Mouse (Mus musculus) G1E (cell line): ENCODE data around the gene Rpl7l1. TPM values are rescaled to one million over a fixed set of nuclear protein-coding genes. Genes with fewer than 3 reads are reported as not detected.

ENCODE experiments used
- ATAC-seq: 2 replicates; pipeline ENCODE4 v1.8.0; 2016; ENCODE audit warnings: mild to moderate bottlenecking; ENCODE audit not compliant: insufficient number of reproducible peaks, poor library complexity, low FRiP score, severe bottlenecking; ENCODE audit errors: extremely low read depth
- DNase-seq: peaks from one replicate; pipeline ENCODE4 v3.0.0; 2012; ENCODE audit warnings: low spot score
- H3K27me3 ChIP-seq: 2 replicates; pipeline ENCODE4 v1.6.1; 2012; ENCODE audit warnings: mild to moderate bottlenecking, low read length, inconsistent platforms; ENCODE audit not compliant: insufficient read depth
- H3K36me3 ChIP-seq: replicated peaks from 2 replicates; pipeline ENCODE3; 2012; ENCODE audit warnings: mild to moderate bottlenecking, inconsistent platforms
- H3K4me1 ChIP-seq: 2 replicates; pipeline ENCODE4 v1.6.1; 2012; ENCODE audit warnings: low read depth, low read length, inconsistent platforms, mixed read lengths; ENCODE audit not compliant: insufficient read depth
- H3K4me3 ChIP-seq: 2 replicates; pipeline ENCODE4 v1.5.1; 2012; ENCODE audit warnings: low read depth, mild to moderate bottlenecking, inconsistent platforms, low read length, moderate library complexity, mixed read lengths
- H3K9me3 ChIP-seq: replicated peaks from 2 replicates; pipeline ENCODE4 v1.6.1; 2012; ENCODE audit warnings: inconsistent platforms
- CTCF ChIP-seq: IDR thresholded peaks from 2 replicates; pipeline ENCODE4 v1.5.1; 2012; ENCODE audit warnings: low read depth, low read length, inconsistent platforms, mixed read lengths
- GATA1 ChIP-seq: IDR thresholded peaks from 2 replicates; pipeline ENCODE4 v1.6.1; 2012; ENCODE audit warnings: borderline replicate concordance, low read length, inconsistent platforms, mixed read lengths
- GATA2 ChIP-seq: IDR thresholded peaks from 2 replicates; pipeline ENCODE4 v1.6.1; 2012; ENCODE audit warnings: low read depth, low read length, inconsistent platforms, borderline replicate concordance
- POLR2AphosphoS5 ChIP-seq: IDR thresholded peaks from 2 replicates; pipeline ENCODE4 v1.6.1; 2012; ENCODE audit warnings: low read depth, low read length, inconsistent platforms; ENCODE audit not compliant: insufficient replicate concordance
- TAL1 ChIP-seq: conservative IDR thresholded peaks from 2 replicates; pipeline ENCODE4 v1.6.1; 2012; ENCODE audit warnings: low read depth, low read length, inconsistent platforms, mixed read lengths
- polyA plus RNA-seq: library from polyadenylated mRNA; stranded (reverse); fragments of >175 nt; gene quantifications from 2 replicates; pipeline ENCODE4 v1.2.3, GENCODE M21; 2012
- total RNA-seq, 2 experiments: library from RNA; stranded (forward) in 1 of 2; stranded (reverse) in 1 of 2; fragments of 200-1000 nt in 1 of 2; fragments of >200 nt in 1 of 2; fragmentation: Nextera tagmentation in 1 of 2; gene quantifications; 2 replicates each; pipeline ENCODE4 v1.2.3; 2014 to 2017

Gene Rpl7l1
- 154 and 166 TPM in 2 replicates for total RNA-seq (2014; fragmentation: Nextera tagmentation)
- total RNA-seq (2017) = 159 and 181 TPM in 2 replicates
- polyA plus RNA-seq = 7.0 and 11.3 TPM in 2 replicates

DNA sequence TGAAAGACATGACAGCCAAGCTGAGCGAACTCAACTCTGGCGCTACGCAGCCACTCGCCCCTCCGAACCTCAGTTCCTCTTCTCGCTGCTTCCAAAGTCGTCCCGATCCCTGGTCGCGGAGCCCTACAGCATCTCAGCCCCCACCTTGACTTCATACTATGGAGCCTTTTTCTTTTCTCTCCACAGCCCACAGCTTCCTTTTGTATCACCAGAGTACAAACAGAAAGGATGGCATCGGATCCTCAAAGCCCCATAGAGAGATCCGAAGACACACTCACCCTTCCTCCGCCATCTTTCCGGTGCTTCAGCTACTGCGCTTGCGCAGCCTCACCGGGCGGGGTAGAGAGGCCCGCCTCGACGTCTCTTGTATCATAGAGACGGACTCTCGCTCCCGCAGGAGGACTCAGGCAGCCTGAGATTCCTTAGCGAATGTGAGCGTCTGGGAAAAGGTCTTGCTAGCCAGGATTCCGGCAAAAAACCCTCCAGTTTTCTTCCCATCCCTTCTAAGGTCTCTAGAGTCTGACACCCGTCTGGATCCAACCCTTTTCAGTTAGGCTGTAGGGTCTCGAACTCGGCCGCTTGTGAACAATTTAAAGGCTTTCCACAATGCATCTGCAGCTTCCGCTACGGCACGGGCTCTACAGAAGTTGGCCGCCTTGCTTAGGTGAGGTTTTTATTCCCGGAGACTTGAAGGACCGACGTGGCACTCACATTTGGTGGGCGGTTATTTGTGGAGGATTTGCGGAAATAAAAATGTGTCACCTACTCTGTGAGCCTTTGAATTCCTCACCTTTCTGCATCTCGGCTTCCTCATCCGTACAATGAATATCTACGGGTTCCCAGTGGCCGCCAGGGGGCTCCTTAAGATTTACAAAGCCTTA is at the start of gene Rpl7l1:
Gene Rpl7l1, minus strand, starts transcription at position 332 of the 881 bp plus-strand sequence.
- Histone ChIP-seq H3K9me3 (no peaks in the 10 kb centered on the region), H3K4me1 (peaks cover 43% of the 10 kb centered on the region), H3K27me3 (no peaks in the 10 kb centered on the region), H3K36me3 (peaks cover 32% of the 10 kb centered on the region), H3K4me3 (peak within 1 kb of the TSS; percentile 78)
- peak; percentile 83 for ATAC-seq
- no peak for TF ChIP-seq TAL1
- TF ChIP-seq POLR2AphosphoS5 = no peak
- peak; percentile 42 for TF ChIP-seq CTCF
- no peak for TF ChIP-seq GATA1
- DNase-seq = peak; percentile 67

DNA sequence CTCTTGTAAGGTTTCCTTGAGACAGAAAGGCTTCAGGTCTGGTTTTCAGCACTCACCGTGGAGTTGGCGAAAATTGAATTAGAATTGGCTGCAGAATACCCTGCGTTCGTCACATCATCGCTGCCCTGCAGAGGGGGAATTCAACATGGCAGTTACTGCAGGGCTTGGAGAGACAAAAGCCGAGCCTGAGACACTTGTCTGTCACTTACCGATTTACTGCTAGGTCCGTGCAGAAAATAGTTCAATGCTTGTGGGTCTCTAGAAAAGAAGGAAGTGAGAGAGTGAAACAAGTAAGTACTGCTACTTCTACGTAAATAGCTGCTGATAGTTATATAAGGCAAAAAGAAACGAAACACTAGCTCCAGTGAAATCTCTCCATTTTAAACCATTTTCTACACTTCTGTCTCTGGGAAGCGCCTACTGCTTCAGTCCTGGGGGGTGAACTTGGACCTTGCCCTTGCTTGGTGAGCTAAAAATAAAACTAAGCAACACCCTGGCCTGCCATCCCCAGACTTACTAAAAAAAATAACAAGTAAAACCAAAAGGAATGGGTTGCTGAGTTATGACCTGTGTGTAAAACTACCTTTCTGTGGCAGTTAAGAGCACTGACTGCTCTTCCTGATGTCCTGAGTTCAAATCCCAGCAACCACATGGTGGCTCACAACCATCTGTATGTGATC is 47.5 kb upstream of the Rpl7l1 start:
- Histone ChIP-seq H3K27me3 (no peaks in the 10 kb centered on the region), H3K36me3 (peaks cover 82% of the 10 kb centered on the region), H3K4me1 (peaks cover 5% of the 10 kb centered on the region), H3K4me3 (no peak overlapping the region), H3K9me3 (no peaks in the 10 kb centered on the region)
- TF ChIP-seq GATA2 (no peak), TAL1 (no peak), POLR2AphosphoS5 (no peak), CTCF (no peak), GATA1 (no peak)
- DNase-seq (no peak), ATAC-seq (no peak)

- TF ChIP-seq GATA1 = no peak
- no peak for TF ChIP-seq GATA2
- H3K9me3 ChIP-seq = no peaks in the 10 kb centered on the region
- H3K27me3 ChIP-seq = no peaks in the 10 kb centered on the region
- peaks cover 86% of the 10 kb centered on the region for H3K36me3 ChIP-seq
- peaks cover 5% of the 10 kb centered on the region for H3K4me1 ChIP-seq
- no peak overlapping the region for H3K4me3 ChIP-seq
- ATAC-seq (no peak), DNase-seq (no peak)
Measured at GRCm38 (mm10) chr17:46828935-46829334, 46.5 kb upstream of the Rpl7l1 start.

- Histone ChIP-seq H3K9me3 (no peaks in the 10 kb centered on the region), H3K4me1 (peaks cover 16% of the 10 kb centered on the region), H3K27me3 (no peaks in the 10 kb centered on the region), H3K4me3 (no peak overlapping the region), H3K36me3 (peaks cover 94% of the 10 kb centered on the region)
- no peak for DNase-seq
- no peak for ATAC-seq
- TF ChIP-seq POLR2AphosphoS5 (no peak), CTCF (no peak), GATA2 (no peak), GATA1 (no peak), TAL1 (no peak)
Measured at GRCm38 (mm10) chr17:46823091-46823490, 40.6 kb upstream of the Rpl7l1 start.

- DNase-seq = no peak
- H3K9me3 ChIP-seq = no peaks in the 10 kb centered on the region
- H3K27me3 ChIP-seq = no peaks in the 10 kb centered on the region
- H3K4me1 ChIP-seq = peaks cover 36% of the 10 kb centered on the region
- peaks cover 89% of the 10 kb centered on the region for H3K36me3 ChIP-seq
- TF ChIP-seq GATA2 = no peak
- no peak for TF ChIP-seq CTCF
- no peak for TF ChIP-seq GATA1
- TF ChIP-seq TAL1 = no peak
- no peak for TF ChIP-seq POLR2AphosphoS5
- H3K4me3 ChIP-seq = no peak overlapping the region
- ATAC-seq = no peak
Measured at GRCm38 (mm10) chr17:46820628-46821027, 38.2 kb upstream of the Rpl7l1 start.

DNA sequence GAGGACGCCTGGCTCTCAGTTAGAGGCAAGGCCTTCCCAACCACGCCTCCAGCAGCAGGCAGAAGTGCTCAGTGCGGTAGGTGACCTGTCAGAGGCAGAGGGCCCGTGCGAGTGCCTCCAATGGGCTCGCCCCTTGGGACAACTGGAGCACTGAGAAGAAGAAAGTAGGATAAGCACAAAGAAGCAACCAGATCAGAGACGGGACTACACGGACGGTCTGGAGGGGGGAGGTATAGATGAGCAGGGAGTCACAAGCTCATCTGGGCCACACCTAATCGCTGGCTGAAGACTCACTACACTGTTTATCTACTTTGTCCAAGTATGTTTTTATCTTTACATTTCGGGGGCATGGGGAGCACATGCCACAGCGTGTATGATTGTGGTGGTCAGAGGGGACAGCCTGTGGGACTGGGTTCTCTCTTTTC is 35.3 kb upstream of the Rpl7l1 start:
- no peaks in the 10 kb centered on the region for H3K9me3 ChIP-seq
- DNase-seq (peak; percentile 56), ATAC-seq (peak; percentile 77)
- H3K4me3 ChIP-seq = peak overlapping the region; percentile 57; the same call in 1 of the 2 replicates
- H3K36me3 ChIP-seq = peaks cover 89% of the 10 kb centered on the region
- H3K27me3 ChIP-seq = no peaks in the 10 kb centered on the region
- peaks cover 42% of the 10 kb centered on the region for H3K4me1 ChIP-seq
- peak; percentile 33; the same call in 1 of the 2 replicates for TF ChIP-seq TAL1
- TF ChIP-seq POLR2AphosphoS5 = no peak
